Mouse (Mus musculus) c-Kit-negative CD71-positive TER-119-positive erythroid progenitor cells, embryonic 14.5 days (primary cell): ENCODE results near the gene Rab30.
A peak's percentile ranks its signal among the peaks of the same experiment; 100 is the strongest.

Experiments
- DNase-seq: peaks from one replicate; pipeline ENCODE4 v3.0.0-alpha.2; 2013; ENCODE audit warnings: low read depth, low spot score

Gene Rab30

GRCm38 (mm10) chr7:92842254-92842653 is 100.9 kb downstream of the Rab30 start:
- no peak for DNase-seq

- no peak for DNase-seq
These were observed 106.8 kb downstream of the Rab30 start for GRCm38 (mm10) chr7:92848246-92848645.

- DNase-seq: no peak
These were observed 125.1 kb downstream of the Rab30 start for GRCm38 (mm10) chr7:92866526-92866925.

GRCm38 (mm10) chr7:92870161-92870560 is 128.8 kb downstream of the Rab30 start:
- DNase-seq: no peak

GRCm38 (mm10) chr7:92871596-92871995 is 130.2 kb downstream of the Rab30 start:
- no peak for DNase-seq

- DNase-seq: peak; percentile 94
These were observed 132.8 kb downstream of the Rab30 start, which contains the start of the genes Ddias and Prcp for GRCm38 (mm10) chr7:92874116-92874675. TSS of gene Ddias (minus strand) at chr7:92874247. TSS of gene Prcp (plus strand) at chr7:92874470.

GRCm38 (mm10) chr7:92874761-92875408 is 133.5 kb downstream of the Rab30 start:
- peak; percentile 96 for DNase-seq

- DNase-seq: no peak
These were observed 134.7 kb downstream of the Rab30 start for GRCm38 (mm10) chr7:92876066-92876465.

- no peak for DNase-seq
These were observed 135.1 kb downstream of the Rab30 start for GRCm38 (mm10) chr7:92876538-92876937.

GRCm38 (mm10) chr7:92878575-92879285 is 137.3 kb downstream of the Rab30 start:
- DNase-seq: no peak

GRCm38 (mm10) chr7:92883850-92884716 is 142.7 kb downstream of the Rab30 start:
- no peak for DNase-seq

GRCm38 (mm10) chr7:92884998-92885660 is 143.7 kb downstream of the Rab30 start:
- no peak for DNase-seq

GRCm38 (mm10) chr7:92886801-92887200 is 145.4 kb downstream of the Rab30 start:
- no peak for DNase-seq

- no peak for DNase-seq
These were observed 145.8 kb downstream of the Rab30 start for GRCm38 (mm10) chr7:92887230-92887629.

GRCm38 (mm10) chr7:92890211-92890610 is 148.8 kb downstream of the Rab30 start:
- no peak for DNase-seq

- DNase-seq: no peak
These were observed 149.3 kb downstream of the Rab30 start for GRCm38 (mm10) chr7:92890618-92891230.

GRCm38 (mm10) chr7:92893478-92893877 is 152.1 kb downstream of the Rab30 start:
- no peak for DNase-seq
